Mouse (Mus musculus): Measurements from ENCODE around the gene Nup35. TPM values are rescaled to one million over a fixed set of nuclear protein-coding genes. Genes with fewer than 3 reads are reported as not detected.

The Nup35 gene
- polyA plus RNA-seq, 1 experiment from 2014 or later, result 69.2 TPM

- no peaks in the 10 kb centered on the region for H3K9me3 ChIP-seq
- no peaks in the 10 kb centered on the region for H3K36me3 ChIP-seq (replicated peaks)
- WGBS, result 95% methylated on average over 13 of the region's 13 CpGs
- no peak overlapping the region for H3K27ac ChIP-seq
- no peak for DNase-seq (ENCODE audit: extremely low spot score, low spot score)
- no peaks in the 10 kb centered on the region for H3K27me3 ChIP-seq (ENCODE audit: poor library complexity, severe bottlenecking)
- H3K4me3 ChIP-seq, result no peak overlapping the region
- H3K4me1 ChIP-seq, result no peaks in the 10 kb centered on the region
Observed at GRCm38 (mm10) chr2:80602756-80603155, 14.3 kb upstream of the Nup35 start.

- Histone ChIP-seq H3K4me3 (no peak overlapping the region), H3K36me3 (replicated peaks) (no peaks in the 10 kb centered on the region), H3K27me3 (ENCODE audit: poor library complexity, severe bottlenecking) (no peaks in the 10 kb centered on the region), H3K4me1 (no peaks in the 10 kb centered on the region), H3K27ac (no peak overlapping the region), H3K9me3 (no peaks in the 10 kb centered on the region)
- DNase-seq (ENCODE audit: extremely low spot score, low spot score), result no peak
- 93% methylated on average over 19 of the region's 19 CpGs for WGBS
Observed at GRCm38 (mm10) chr2:80603771-80604426, 13.1 kb upstream of the Nup35 start.

GRCm38 (mm10) chr2:80612286-80612685 lies 4.8 kb upstream of the Nup35 start:
- Histone ChIP-seq H3K9me3 (no peaks in the 10 kb centered on the region), H3K36me3 (replicated peaks) (no peaks in the 10 kb centered on the region), H3K27ac (no peak overlapping the region), H3K4me3 (no peak overlapping the region), H3K27me3 (ENCODE audit: poor library complexity, severe bottlenecking) (no peaks in the 10 kb centered on the region), H3K4me1 (peaks cover 5% of the 10 kb centered on the region)
- WGBS, result 80% methylated on average over 1 of the region's 1 CpGs
- no peak for DNase-seq (ENCODE audit: extremely low spot score, low spot score)

GRCm38 (mm10) chr2:80612796-80613195 lies 4.2 kb upstream of the Nup35 start:
- peaks cover 10% of the 10 kb centered on the region for H3K4me1 ChIP-seq
- no peak overlapping the region for H3K27ac ChIP-seq
- H3K27me3 ChIP-seq (ENCODE audit: poor library complexity, severe bottlenecking), result no peaks in the 10 kb centered on the region
- H3K4me3 ChIP-seq, result no peak overlapping the region
- no peak for DNase-seq (ENCODE audit: extremely low spot score, low spot score)
- WGBS, result 81% methylated on average over 2 of the region's 2 CpGs
- H3K9me3 ChIP-seq, result no peaks in the 10 kb centered on the region
- H3K36me3 ChIP-seq (replicated peaks), result no peaks in the 10 kb centered on the region

- H3K36me3 ChIP-seq (replicated peaks), result no peaks in the 10 kb centered on the region; the same call in 1 of the 2 replicates
- no peak overlapping the region for H3K27ac ChIP-seq
- no peaks in the 10 kb centered on the region for H3K27me3 ChIP-seq (ENCODE audit: poor library complexity, severe bottlenecking)
- H3K4me1 ChIP-seq, result peaks cover 17% of the 10 kb centered on the region
- no peaks in the 10 kb centered on the region for H3K9me3 ChIP-seq
- WGBS, result 84% methylated on average over 3 of the region's 3 CpGs
- H3K4me3 ChIP-seq, result no peak overlapping the region
- DNase-seq (ENCODE audit: extremely low spot score, low spot score), result no peak
Observed at GRCm38 (mm10) chr2:80618991-80619390, 2.0 kb downstream of the Nup35 start.

- H3K9me3 ChIP-seq, result no peaks in the 10 kb centered on the region
- no peaks in the 10 kb centered on the region for H3K27me3 ChIP-seq (ENCODE audit: poor library complexity, severe bottlenecking)
- H3K27ac ChIP-seq, result no peak overlapping the region
- no peak overlapping the region for H3K4me3 ChIP-seq
- WGBS, result 96% methylated on average over 3 of the region's 3 CpGs
- no peak for DNase-seq (ENCODE audit: extremely low spot score, low spot score)
- H3K4me1 ChIP-seq, result peaks cover 12% of the 10 kb centered on the region
- H3K36me3 ChIP-seq (replicated peaks), result peaks cover 20% of the 10 kb centered on the region
Observed at GRCm38 (mm10) chr2:80621921-80622320, 4.9 kb downstream of the Nup35 start.

- H3K9me3 ChIP-seq, result no peaks in the 10 kb centered on the region
- H3K27ac ChIP-seq, result no peak overlapping the region
- no peak overlapping the region for H3K4me3 ChIP-seq
- H3K36me3 ChIP-seq (replicated peaks), result peaks cover 26% of the 10 kb centered on the region
- DNase-seq (ENCODE audit: extremely low spot score, low spot score), result no peak
- no peaks in the 10 kb centered on the region for H3K27me3 ChIP-seq (ENCODE audit: poor library complexity, severe bottlenecking)
- WGBS, result 96% methylated on average over 4 of the region's 4 CpGs
- no peaks in the 10 kb centered on the region for H3K4me1 ChIP-seq
Observed at GRCm38 (mm10) chr2:80624523-80624922, 7.5 kb downstream of the Nup35 start.

GRCm38 (mm10) chr2:80632336-80633026 lies 15.4 kb downstream of the Nup35 start:
- WGBS, result 89% methylated on average over 13 of the region's 13 CpGs
- Histone ChIP-seq H3K27me3 (ENCODE audit: poor library complexity, severe bottlenecking) (no peaks in the 10 kb centered on the region), H3K4me3 (no peak overlapping the region), H3K36me3 (replicated peaks) (0 out of 2 replicates have a peak, but pooled peaks cover 4% of the 10 kb centered on the region), H3K9me3 (no peaks in the 10 kb centered on the region), H3K27ac (no peak overlapping the region), H3K4me1 (no peaks in the 10 kb centered on the region)
- DNase-seq (ENCODE audit: extremely low spot score, low spot score), result no peak

- WGBS, result under 1% methylated on average over 45 of the region's 45 CpGs
Observed at GRCm38 (mm10) chr2:80638364-80639241, 21.6 kb downstream of the Nup35 start.

GRCm38 (mm10) chr2:80639398-80639797 lies 22.4 kb downstream of the Nup35 start:
- peak overlapping the region; percentile 83 for H3K4me3 ChIP-seq
- 18% methylated on average over 8 of the region's 8 CpGs for WGBS
- no peak for DNase-seq (ENCODE audit: extremely low spot score, low spot score)
- H3K4me1 ChIP-seq, result peaks cover 9% of the 10 kb centered on the region
- no peaks in the 10 kb centered on the region for H3K27me3 ChIP-seq (ENCODE audit: poor library complexity, severe bottlenecking)
- H3K36me3 ChIP-seq (replicated peaks), result peaks cover 38% of the 10 kb centered on the region
- peak overlapping the region; percentile 91 for H3K27ac ChIP-seq
- no peaks in the 10 kb centered on the region for H3K9me3 ChIP-seq

More at GRCm38 (mm10) chr2:80638364-80639241, 21.6 kb downstream of the Nup35 start:
- Histone ChIP-seq H3K4me3 (peak overlapping the region; percentile 83), H3K36me3 (replicated peaks) (peaks cover 30% of the 10 kb centered on the region), H3K4me1 (peaks cover 9% of the 10 kb centered on the region), H3K27me3 (ENCODE audit: poor library complexity, severe bottlenecking) (no peaks in the 10 kb centered on the region), H3K9me3 (no peaks in the 10 kb centered on the region), H3K27ac (peak overlapping the region; percentile 91)
- DNase-seq (ENCODE audit: extremely low spot score, low spot score), result peak; percentile 89

GRCm38 (mm10) chr2:80639864-80640263 lies 22.8 kb downstream of the Nup35 start:
- Histone ChIP-seq H3K4me1 (peaks cover 9% of the 10 kb centered on the region), H3K9me3 (no peaks in the 10 kb centered on the region), H3K36me3 (replicated peaks) (peaks cover 42% of the 10 kb centered on the region), H3K27ac (no peak overlapping the region), H3K4me3 (peak overlapping the region; percentile 83), H3K27me3 (ENCODE audit: poor library complexity, severe bottlenecking) (no peaks in the 10 kb centered on the region)
- no peak for DNase-seq (ENCODE audit: extremely low spot score, low spot score)
- WGBS, result 78% methylated on average over 3 of the region's 3 CpGs

GRCm38 (mm10) chr2:80661414-80661813 lies 44.4 kb downstream of the Nup35 start:
- no peak for DNase-seq (ENCODE audit: extremely low spot score, low spot score)
- Histone ChIP-seq H3K27ac (no peak overlapping the region), H3K9me3 (no peaks in the 10 kb centered on the region), H3K36me3 (replicated peaks) (peaks cover 70% of the 10 kb centered on the region), H3K4me1 (no peaks in the 10 kb centered on the region), H3K27me3 (ENCODE audit: poor library complexity, severe bottlenecking) (no peaks in the 10 kb centered on the region), H3K4me3 (no peak overlapping the region)
